Mouse (Mus musculus) gastrocnemius, adult 8-10 months (tissue): ENCODE measurements around the gene Fam45a. TPM values are rescaled to one million over a fixed set of nuclear protein-coding genes. Genes with fewer than 3 reads are reported as not detected.
A peak's percentile ranks its signal among the peaks of the same experiment; 100 is the strongest.

Source experiments
- DNase-seq, 2 experiments: peaks; one replicate each; pipeline ENCODE4 v3.0.0; 2022; ENCODE audit warnings: low spot score in 2 of 2
- total RNA-seq, 4 experiments: library from RNA; stranded (reverse); gene quantifications; 2 replicates each; pipeline ENCODE4 v1.2.4; 2022

Fam45a gene
- total RNA-seq: 10 to 100 TPM in 1 of 4 experiments, 1 to 10 TPM in 3; 7.8 to 10.3 (median 9.5) TPM

GRCm38 (mm10) chr19:60811098-60812035 lies at the start of gene Fam45a:
TSS of gene Fam45a (plus strand) at chr19:60811585.
- DNase-seq: peak; percentile 86 to 87

- no peak for DNase-seq
Observed at GRCm38 (mm10) chr19:60773366-60773765, 38.0 kb upstream of the Fam45a start.

- no peak for DNase-seq
Observed at GRCm38 (mm10) chr19:60782034-60782433, 29.4 kb upstream of the Fam45a start.

- DNase-seq: no peak
Observed at GRCm38 (mm10) chr19:60784712-60785111, 26.7 kb upstream of the Fam45a start.

- no peak for DNase-seq
Observed at GRCm38 (mm10) chr19:60787465-60788150, 23.8 kb upstream of the Fam45a start.

GRCm38 (mm10) chr19:60788214-60788960 lies 23.0 kb upstream of the Fam45a start:
- DNase-seq: no peak

GRCm38 (mm10) chr19:60789452-60789851 lies 21.9 kb upstream of the Fam45a start:
- DNase-seq: no peak

DNA sequence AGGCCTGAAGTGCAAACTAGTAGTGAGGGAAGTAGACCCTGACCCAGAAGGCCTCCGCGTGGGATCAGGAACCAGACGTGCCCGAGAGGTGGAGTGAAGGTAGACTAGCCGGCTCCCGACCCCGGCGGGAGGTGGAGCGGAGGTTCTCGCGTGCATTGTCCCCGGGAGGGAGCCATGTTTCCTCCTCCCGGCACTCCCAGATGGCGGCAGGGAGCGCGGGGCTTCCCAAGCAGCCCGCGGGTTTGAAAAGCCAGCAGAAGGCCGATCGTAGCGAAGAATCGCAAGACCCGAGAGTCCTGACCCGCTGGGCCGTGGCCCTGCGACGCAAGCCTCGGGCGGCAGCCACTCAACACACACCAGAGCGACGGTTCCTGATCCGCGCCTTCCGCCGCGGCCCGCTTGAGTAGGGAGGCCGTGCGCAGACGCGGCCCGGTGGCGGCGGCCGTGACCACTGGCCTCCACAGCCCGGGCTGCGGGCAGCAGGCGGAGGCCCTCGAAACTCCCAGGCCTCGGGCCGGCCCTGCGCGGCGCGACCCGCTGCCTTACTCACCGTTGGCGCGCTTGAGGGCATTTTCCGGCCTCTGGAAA lies 21.4 kb upstream of the Fam45a start:
- DNase-seq: peak; percentile 31 to 45

DNA sequence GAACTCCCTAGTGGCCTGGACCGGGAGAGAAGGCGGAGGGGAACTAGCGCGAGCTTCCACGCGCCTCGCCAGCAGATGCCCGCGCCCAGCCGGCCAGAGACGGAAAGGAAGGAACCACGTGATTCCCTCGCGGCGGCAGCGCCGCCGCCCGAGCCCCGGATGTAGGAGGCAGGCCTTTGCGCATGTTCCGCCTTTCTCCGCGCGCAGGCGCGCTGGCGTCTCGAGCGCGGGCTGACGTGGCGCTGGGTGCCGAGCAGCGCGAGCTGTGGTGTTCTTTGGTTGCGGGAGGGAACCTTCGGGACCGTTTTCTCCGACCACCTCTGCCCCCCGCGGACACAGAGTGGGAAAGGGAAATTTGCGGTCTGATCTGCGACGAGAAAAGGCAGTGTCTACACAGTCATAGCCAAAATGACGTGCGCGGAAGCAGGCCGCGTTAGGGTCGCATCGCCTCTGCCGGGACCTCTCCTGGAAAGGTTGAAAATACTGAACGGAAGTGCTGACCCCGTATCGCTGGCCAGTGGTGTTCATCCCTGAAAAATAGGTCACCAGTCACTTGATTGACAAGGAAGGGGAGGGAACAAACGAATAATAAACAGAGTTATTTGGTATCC lies 20.7 kb upstream of the Fam45a start, which contains the start of gene Eif3a:
Gene Eif3a, minus strand, starts transcription at position 108 of the 611 bp plus-strand sequence.
- peak; percentile 85 to 92 for DNase-seq

DNA sequence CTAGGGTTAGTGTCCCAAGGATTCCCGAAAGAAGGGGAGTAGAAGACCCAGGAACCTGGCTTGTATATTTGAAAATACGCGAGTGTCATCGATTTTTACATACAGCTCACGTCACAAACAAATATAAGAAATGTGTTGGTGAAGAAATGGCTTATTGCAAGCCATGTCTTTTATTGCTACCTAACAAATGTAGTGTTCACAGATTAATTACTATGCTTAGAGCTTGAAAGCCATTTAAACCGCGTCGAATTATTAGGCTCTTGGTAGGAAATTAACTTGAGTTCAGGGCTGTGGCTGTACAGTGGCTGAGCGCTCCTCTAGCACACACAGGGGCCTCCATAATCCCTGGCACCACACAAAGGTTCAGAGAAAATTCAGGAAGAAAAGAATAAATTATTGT lies 20.2 kb upstream of the Fam45a start:
- DNase-seq: no peak

DNA sequence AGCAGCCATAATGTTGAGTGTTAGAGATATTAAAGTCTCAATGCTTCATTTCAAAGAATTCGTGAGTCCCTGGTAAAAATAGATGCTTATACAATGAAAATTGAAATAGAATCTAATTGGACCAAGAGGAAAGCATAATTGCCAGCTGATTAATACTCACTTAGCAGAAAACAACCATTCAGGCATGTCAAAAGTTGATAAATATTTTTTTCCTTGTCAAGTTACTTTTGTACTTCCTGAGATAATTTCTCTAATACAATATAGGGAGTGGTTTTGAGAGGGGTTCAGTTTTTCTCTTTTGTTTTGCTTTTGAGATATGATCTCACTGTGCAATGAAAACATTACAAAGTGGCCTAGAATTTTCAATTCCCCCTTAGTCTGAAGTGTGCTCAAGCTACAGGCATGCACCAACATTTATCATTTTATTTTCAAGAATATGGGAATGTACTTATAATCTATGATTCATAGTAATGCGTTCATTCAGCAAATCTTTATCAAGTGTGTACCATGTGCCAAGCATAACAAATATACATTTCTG lies 18.1 kb upstream of the Fam45a start:
- no peak for DNase-seq

GRCm38 (mm10) chr19:60795244-60795643 lies 16.1 kb upstream of the Fam45a start:
- DNase-seq: no peak

GRCm38 (mm10) chr19:60797415-60797814 lies 14.0 kb upstream of the Fam45a start:
- DNase-seq: no peak

- no peak for DNase-seq
Observed at GRCm38 (mm10) chr19:60799867-60800569, 11.4 kb upstream of the Fam45a start.

- no peak for DNase-seq
Observed at GRCm38 (mm10) chr19:60804903-60805302, 6.5 kb upstream of the Fam45a start.

GRCm38 (mm10) chr19:60809927-60810326 lies 1.5 kb upstream of the Fam45a start:
- no peak for DNase-seq

GRCm38 (mm10) chr19:60812036-60812389 lies 628 bp downstream of the Fam45a start:
- DNase-seq: no peak

DNA sequence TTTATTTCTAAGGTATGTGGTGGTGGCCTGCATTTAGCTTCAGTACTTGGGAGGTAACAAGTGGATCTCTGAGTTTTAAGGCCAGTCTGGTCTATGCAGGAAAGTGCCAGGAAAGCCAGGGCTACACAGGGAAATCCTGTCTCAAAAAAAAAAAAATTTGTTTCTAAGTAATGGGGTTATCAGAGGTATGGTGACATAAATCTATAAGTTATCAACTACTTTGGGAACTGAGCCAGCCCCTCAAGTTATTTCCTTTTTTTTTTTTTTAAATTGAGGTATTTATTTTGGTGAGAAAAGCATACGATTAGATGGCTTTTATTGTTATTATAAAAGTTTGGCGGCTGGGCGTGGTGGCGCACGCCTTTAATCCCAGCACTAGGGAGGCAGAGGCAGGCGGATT lies 1.7 kb downstream of the Fam45a start:
- no peak for DNase-seq

- no peak for DNase-seq
Observed at GRCm38 (mm10) chr19:60818677-60819076, 7.3 kb downstream of the Fam45a start.

DNA sequence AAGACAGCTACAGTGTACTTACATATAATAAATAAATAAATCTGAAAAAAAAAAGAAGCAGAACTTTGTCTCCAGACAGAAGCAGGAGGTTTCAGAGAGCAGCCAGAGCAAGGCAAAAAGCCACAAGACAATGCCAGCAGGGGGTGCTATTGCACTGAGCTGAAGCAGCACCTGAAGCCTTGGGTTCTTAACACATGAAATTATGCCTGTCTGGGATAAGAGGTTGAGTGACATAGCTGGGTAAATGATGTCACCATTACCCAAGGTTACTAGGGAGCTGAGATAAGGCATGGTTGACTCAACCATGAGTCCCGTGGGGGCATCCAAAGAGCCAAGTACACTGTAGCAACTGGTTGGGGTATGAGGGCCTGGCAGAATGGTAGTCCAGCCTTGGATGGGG lies 26.4 kb downstream of the Fam45a start:
- DNase-seq: peak; percentile 25 to 52
